Mouse (Mus musculus): ENCODE results near the gene Scn3b. TPM values are rescaled to one million over a fixed set of nuclear protein-coding genes. Genes with fewer than 3 reads are reported as not detected.

Scn3b gene
- polyA plus RNA-seq, 1 experiment from 2014 or later: 0.15 TPM

DNA sequence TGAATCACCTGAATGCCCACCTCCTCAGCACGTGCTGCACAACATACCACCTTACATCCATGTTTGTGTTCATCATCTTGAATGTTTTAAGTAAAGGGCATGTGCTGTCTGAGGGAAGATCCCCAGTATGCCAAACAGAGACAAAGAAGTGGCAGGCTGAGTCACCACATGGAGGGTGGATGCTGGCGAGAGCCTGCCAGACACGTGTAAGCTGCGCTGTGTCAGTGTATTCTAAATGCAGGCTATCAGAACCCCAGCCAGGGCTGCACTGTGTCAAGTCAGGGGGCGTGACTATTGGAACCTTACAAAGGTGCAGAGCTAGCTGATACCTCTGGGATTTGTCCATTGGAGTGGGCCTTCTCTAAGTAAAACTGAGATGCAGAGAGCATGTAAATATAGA lies 32.5 kb downstream of the Scn3b start:
- ATAC-seq: no peak
- WGBS (ENCODE audit: insufficient replicate concordance): 83% methylated on average over 5 of the region's 5 CpGs
- Histone ChIP-seq H3K27ac (ENCODE audit: low read depth) (no peak overlapping the region), H3K27me3 (ENCODE audit: insufficient read depth, low read length) (no peaks in the 10 kb centered on the region), H3K9ac (replicated peaks) (no peak overlapping the region), H3K4me2 (ENCODE audit: low read depth, low read length) (no peak overlapping the region), H3K4me3 (ENCODE audit: low read depth, low read length) (no peak overlapping the region), H3K36me3 (replicated peaks; ENCODE audit: insufficient read depth, low read length) (no peaks in the 10 kb centered on the region), H3K9me3 (ENCODE audit: low read length) (no peaks in the 10 kb centered on the region), H3K4me1 (ENCODE audit: insufficient read depth) (no peaks in the 10 kb centered on the region)
- DNase-seq: no peak
- no peak for TF ChIP-seq CTCF (IDR thresholded peaks at IDR 0.05; ENCODE audit: low read depth)
- no peak for TF ChIP-seq EP300 (IDR thresholded peaks at IDR 0.05; ENCODE audit: low read depth)

DNA sequence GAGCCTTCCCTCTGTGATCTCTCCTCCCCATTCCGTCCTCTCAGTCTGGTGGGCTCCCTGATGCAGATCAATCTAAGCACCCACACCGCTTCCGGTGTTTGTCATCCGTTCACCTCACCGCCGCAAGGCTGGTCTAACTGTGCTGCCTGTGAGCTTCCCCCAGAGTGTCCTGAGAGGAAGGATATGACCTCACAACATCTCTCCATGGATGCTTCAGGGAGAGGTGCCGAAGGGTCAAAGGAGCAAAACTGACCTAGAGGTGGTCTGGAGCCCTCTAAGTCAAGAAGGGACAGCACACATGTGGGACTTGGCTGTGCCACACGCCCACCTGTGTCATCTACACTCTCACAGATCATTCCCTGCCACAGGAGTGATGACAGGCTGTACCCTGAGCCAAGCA lies 33.4 kb downstream of the Scn3b start:
- TF ChIP-seq EP300 (IDR thresholded peaks at IDR 0.05; ENCODE audit: low read depth) (no peak), CTCF (IDR thresholded peaks at IDR 0.05; ENCODE audit: low read depth) (no peak)
- no peak for ATAC-seq
- H3K9ac ChIP-seq (replicated peaks): no peak overlapping the region

DNA sequence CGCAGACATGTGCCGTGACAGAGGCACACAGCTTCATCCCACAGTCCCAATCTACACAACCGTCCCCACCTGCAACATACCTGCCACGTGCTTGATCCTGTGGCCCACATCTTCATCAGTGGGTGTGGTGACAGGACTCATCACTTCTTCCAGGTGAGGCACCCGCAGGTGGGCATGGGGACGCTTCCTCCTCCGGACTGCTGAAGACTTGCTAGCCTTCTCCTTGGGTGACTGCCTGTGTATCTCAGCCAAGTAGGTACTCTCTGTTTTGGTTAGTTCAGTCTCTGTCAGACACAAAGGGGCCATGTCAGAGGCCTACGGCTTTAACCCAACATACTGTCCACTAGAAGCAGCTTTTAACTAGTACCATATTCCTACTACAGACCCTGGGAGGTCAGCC lies 35.2 kb downstream of the Scn3b start:
- ATAC-seq: no peak
- DNase-seq: no peak
- Histone ChIP-seq H3K36me3 (replicated peaks; ENCODE audit: insufficient read depth, low read length) (peaks cover 3% of the 10 kb centered on the region; the same call in 1 of the 2 replicates), H3K9ac (replicated peaks) (no peak overlapping the region), H3K4me1 (ENCODE audit: insufficient read depth) (no peaks in the 10 kb centered on the region), H3K9me3 (ENCODE audit: low read length) (no peaks in the 10 kb centered on the region), H3K4me2 (ENCODE audit: low read depth, low read length) (no peak overlapping the region), H3K27me3 (ENCODE audit: insufficient read depth, low read length) (no peaks in the 10 kb centered on the region), H3K4me3 (ENCODE audit: low read depth, low read length) (no peak overlapping the region), H3K27ac (ENCODE audit: low read depth) (no peak overlapping the region)
- 78% methylated on average over 8 of the region's 8 CpGs for WGBS (ENCODE audit: insufficient replicate concordance)
- TF ChIP-seq EP300 (IDR thresholded peaks at IDR 0.05; ENCODE audit: low read depth) (no peak), CTCF (IDR thresholded peaks at IDR 0.05; ENCODE audit: low read depth) (no peak)

More for the DNA sequence above, 33.4 kb downstream of the Scn3b start:
- no peak overlapping the region for H3K4me2 ChIP-seq (ENCODE audit: low read depth, low read length)
- H3K36me3 ChIP-seq (replicated peaks; ENCODE audit: insufficient read depth, low read length): peaks cover 3% of the 10 kb centered on the region; the same call in 1 of the 2 replicates
- WGBS (ENCODE audit: insufficient replicate concordance): 85% methylated on average over 8 of the region's 8 CpGs
- no peak overlapping the region for H3K27ac ChIP-seq (ENCODE audit: low read depth)
- H3K4me1 ChIP-seq (ENCODE audit: insufficient read depth): no peaks in the 10 kb centered on the region
- H3K9me3 ChIP-seq (ENCODE audit: low read length): no peaks in the 10 kb centered on the region
- H3K27me3 ChIP-seq (ENCODE audit: insufficient read depth, low read length): no peaks in the 10 kb centered on the region
- DNase-seq: no peak
- no peak overlapping the region for H3K4me3 ChIP-seq (ENCODE audit: low read depth, low read length)

DNA sequence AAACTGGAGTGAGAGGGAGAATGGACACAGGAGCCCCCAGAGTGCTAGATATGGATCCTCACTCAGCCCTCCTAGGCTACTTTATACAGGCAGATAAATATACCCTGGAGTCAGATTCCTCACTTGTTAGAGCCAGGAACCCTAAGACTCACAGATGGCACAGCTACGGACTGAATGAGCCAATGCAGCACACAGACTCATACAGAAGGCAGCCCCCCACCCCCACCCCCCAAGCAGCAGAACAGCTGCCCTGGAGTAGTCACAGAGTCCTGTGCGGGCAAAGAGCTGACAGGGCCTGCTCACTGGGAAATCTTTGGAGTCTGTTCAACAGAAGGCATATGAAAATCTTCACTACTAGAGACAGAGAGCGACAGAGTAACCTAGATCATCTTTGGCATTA lies 38.3 kb downstream of the Scn3b start:
- TF ChIP-seq EP300 (IDR thresholded peaks at IDR 0.05; ENCODE audit: low read depth) (no peak), CTCF (IDR thresholded peaks at IDR 0.05; ENCODE audit: low read depth) (no peak)
- DNase-seq: no peak
- 82% methylated on average over 3 of the region's 3 CpGs for WGBS (ENCODE audit: insufficient replicate concordance)

DNA sequence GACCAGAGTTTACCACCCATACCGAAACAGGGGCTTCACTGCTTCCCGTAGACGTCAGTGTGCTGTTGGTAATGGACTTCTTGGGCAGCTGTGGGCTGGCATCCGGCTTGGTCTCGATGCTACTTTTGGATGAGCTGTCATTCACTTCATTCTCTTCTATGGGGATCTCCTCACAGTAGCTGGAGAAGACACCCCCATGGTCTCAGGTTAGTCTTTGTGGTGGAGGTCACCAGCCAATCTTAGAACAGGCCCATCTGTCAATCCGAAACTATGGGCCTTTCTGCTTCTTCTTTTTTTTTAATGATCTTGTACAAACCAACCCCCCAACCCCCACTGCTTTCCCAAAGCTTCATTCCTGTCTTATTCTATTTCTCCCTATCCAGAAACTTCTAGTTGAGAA lies 40.9 kb downstream of the Scn3b start:
- 73% methylated on average over 6 of the region's 6 CpGs for WGBS (ENCODE audit: insufficient replicate concordance)
- Histone ChIP-seq H3K27me3 (ENCODE audit: insufficient read depth, low read length) (no peaks in the 10 kb centered on the region), H3K4me2 (ENCODE audit: low read depth, low read length) (no peak overlapping the region), H3K36me3 (replicated peaks; ENCODE audit: insufficient read depth, low read length) (peaks cover 4% of the 10 kb centered on the region; the same call in 1 of the 2 replicates), H3K4me3 (ENCODE audit: low read depth, low read length) (no peak overlapping the region), H3K27ac (ENCODE audit: low read depth) (no peak overlapping the region), H3K9me3 (ENCODE audit: low read length) (no peaks in the 10 kb centered on the region), H3K9ac (replicated peaks) (no peak overlapping the region), H3K4me1 (ENCODE audit: insufficient read depth) (no peaks in the 10 kb centered on the region)
- ATAC-seq: no peak
- TF ChIP-seq EP300 (IDR thresholded peaks at IDR 0.05; ENCODE audit: low read depth): no peak
- TF ChIP-seq CTCF (IDR thresholded peaks at IDR 0.05; ENCODE audit: low read depth): no peak
- DNase-seq: no peak

More for the DNA sequence above, 38.3 kb downstream of the Scn3b start:
- no peaks in the 10 kb centered on the region for H3K9me3 ChIP-seq (ENCODE audit: low read length)
- no peaks in the 10 kb centered on the region for H3K27me3 ChIP-seq (ENCODE audit: insufficient read depth, low read length)
- H3K36me3 ChIP-seq (replicated peaks; ENCODE audit: insufficient read depth, low read length): peaks cover 3% of the 10 kb centered on the region; the same call in 1 of the 2 replicates
- H3K27ac ChIP-seq (ENCODE audit: low read depth): no peak overlapping the region
- no peak for ATAC-seq
- no peak overlapping the region for H3K9ac ChIP-seq (replicated peaks)
- no peak overlapping the region for H3K4me2 ChIP-seq (ENCODE audit: low read depth, low read length)
- H3K4me1 ChIP-seq (ENCODE audit: insufficient read depth): no peaks in the 10 kb centered on the region
- no peak overlapping the region for H3K4me3 ChIP-seq (ENCODE audit: low read depth, low read length)

DNA sequence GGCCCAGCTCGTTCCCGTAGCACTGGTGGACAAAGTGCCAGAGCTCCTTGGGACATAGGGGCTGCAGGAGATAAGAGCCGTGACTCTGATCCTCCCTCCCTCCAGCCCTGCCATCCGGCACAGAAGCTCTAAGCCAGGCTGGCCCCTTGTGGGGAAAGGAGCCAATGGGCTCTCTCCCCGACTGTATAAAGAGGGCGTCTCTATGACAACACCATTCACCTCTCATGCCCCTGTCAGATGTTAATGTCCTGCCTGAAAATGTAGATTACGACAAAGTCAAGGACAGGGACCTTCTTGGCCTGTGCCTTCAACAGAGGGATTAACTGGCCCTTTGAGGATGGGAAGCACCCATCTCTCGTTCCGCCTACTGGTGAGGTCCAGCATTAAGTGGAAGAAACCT lies 42.8 kb downstream of the Scn3b start:
- no peak for ATAC-seq
- 77% methylated on average over 9 of the region's 9 CpGs for WGBS (ENCODE audit: insufficient replicate concordance)
- H3K4me2 ChIP-seq (ENCODE audit: low read depth, low read length): no peak overlapping the region
- H3K4me3 ChIP-seq (ENCODE audit: low read depth, low read length): no peak overlapping the region
- no peak for DNase-seq
- no peak overlapping the region for H3K9ac ChIP-seq (replicated peaks)
- peaks cover 4% of the 10 kb centered on the region; the same call in 1 of the 2 replicates for H3K36me3 ChIP-seq (replicated peaks; ENCODE audit: insufficient read depth, low read length)
- TF ChIP-seq EP300 (IDR thresholded peaks at IDR 0.05; ENCODE audit: low read depth): no peak
- no peak for TF ChIP-seq CTCF (IDR thresholded peaks at IDR 0.05; ENCODE audit: low read depth)
- H3K27ac ChIP-seq (ENCODE audit: low read depth): no peak overlapping the region
- H3K9me3 ChIP-seq (ENCODE audit: low read length): no peaks in the 10 kb centered on the region
- no peaks in the 10 kb centered on the region for H3K27me3 ChIP-seq (ENCODE audit: insufficient read depth, low read length)
- no peaks in the 10 kb centered on the region for H3K4me1 ChIP-seq (ENCODE audit: insufficient read depth)
